Mouse (Mus musculus): ENCODE data around the gene Tesk2.

DNA sequence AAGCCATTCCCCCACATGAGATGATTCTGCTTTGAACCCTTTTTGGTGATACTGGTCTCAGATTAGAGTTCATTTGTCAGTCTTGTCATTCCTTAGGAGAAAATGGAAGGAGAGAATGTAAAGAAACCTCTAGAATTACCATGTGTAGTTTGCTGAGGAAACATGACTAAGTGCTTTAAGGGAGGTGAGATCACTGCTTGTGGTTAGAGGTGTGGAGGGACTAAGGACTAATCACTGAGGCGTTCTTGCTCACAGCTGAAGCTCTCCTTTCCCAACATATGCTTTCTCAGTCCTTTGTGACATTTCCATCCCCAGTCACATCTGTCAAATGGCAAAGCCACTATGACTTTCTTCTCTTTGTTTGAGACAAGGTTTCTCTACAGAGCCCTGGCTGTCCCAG, 42.9 kb upstream of the Tesk2 start:
- TF ChIP-seq EP300 (IDR thresholded peaks at IDR 0.05; ENCODE audit: low read depth) (no peak), CTCF (IDR thresholded peaks at IDR 0.05; ENCODE audit: low read depth) (no peak)

Measured in liver, embryonic 14.5 days (tissue).